ENCODE assay signal across 11 mouse cellular contexts in the genomic region with DNA sequence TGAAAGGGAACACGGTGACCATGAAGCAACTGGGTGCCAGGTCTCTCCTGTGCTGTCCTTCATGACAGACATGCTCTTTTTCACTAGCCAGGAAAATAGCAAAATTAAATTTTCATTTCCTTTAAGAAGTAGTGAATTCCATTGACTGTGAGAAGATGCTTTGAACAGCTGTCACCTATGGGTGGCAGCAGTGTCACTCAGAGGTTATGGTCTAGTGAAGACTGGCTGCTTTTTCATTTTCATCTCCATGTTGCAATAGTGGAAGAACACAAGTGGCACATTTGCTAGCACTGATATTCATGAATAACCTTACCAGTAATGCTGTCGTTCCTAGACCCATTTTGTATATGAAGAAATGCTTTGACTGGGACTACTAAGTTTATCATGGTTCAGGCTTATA. TPM values are rescaled to one million over a fixed set of nuclear protein-coding genes. Genes with fewer than 3 reads are reported as not detected.
DNase-seq lines count a peak whose midpoint lies in the region; TF ChIP-seq lines count a peak whose summit lies in the region.
"Had no signal": no experiment of that assay in that cellular context is flagged by ENCODE, and none has a peak within 500 bp of the region (broad histone marks: within the 10 kb centered on the region; RNA-seq: fewer than 3 reads in every experiment).

No protein-coding gene starts in this region.

- 55% methylated on average over 2 of the region's 2 CpGs for WGBS in thymus, adult 2 months

- peaks cover 15% of the 10 kb centered on the region for H3K4me1 ChIP-seq in thymus, adult 2 months (replicated peaks; ENCODE audit: control insufficient read depth, insufficient read depth, low read length)
- H3K4me1 ChIP-seq: forebrain, embryonic 15.5 days had no signal

- DNase-seq in gastrocnemius, adult 2 months = no peak
- DNase-seq in gastrocnemius, postnatal 25 days = no peak
- DNase-seq in thymus, adult 2 months = peak; percentile 53
- DNase-seq in thymus, adult 18-20 months = no peak
- DNase-seq in lung, postnatal 10 days = peak; percentile 11
- DNase-seq in urinary bladder, postnatal 36 days (ENCODE audit: low spot score in 2 of 2) = no peak
- DNase-seq in right cerebral cortex, adult 2 months (ENCODE audit: low spot score in 2 of 2) = no peak
- no peak for DNase-seq in gastrocnemius, postnatal 10 days
- DNase-seq: cerebellum, adult 11-12 months had no signal

- peak; percentile 53 for TF ChIP-seq CTCF in gastrocnemius, adult 2 months (IDR thresholded peaks at IDR 0.05)
- TF ChIP-seq CTCF in thymus, adult 2 months (IDR thresholded peaks at IDR 0.05; ENCODE audit: borderline replicate concordance, control insufficient read depth, extremely low read depth, insufficient read depth, low read length, poor library complexity) = no peak

- no peak for TF ChIP-seq POLR2A in thymus, adult 2 months (IDR thresholded peaks at IDR 0.05; ENCODE audit: control insufficient read depth, extremely low read depth, insufficient read depth, low read length, poor library complexity)

- H3K4me3 ChIP-seq in gastrocnemius, adult 2 months = no peak overlapping the region
- no peak overlapping the region for H3K4me3 ChIP-seq in thymus, adult 2 months (ENCODE audit: control insufficient read depth, insufficient read depth, low read length)
- H3K4me3 ChIP-seq: forebrain, embryonic 15.5 days had no signal

- H3K27ac ChIP-seq in gastrocnemius, adult 2 months = no peak overlapping the region
- H3K27ac ChIP-seq in thymus, adult 2 months (ENCODE audit: control insufficient read depth, insufficient read depth, low read length) = no peak overlapping the region
- H3K27ac ChIP-seq: forebrain, embryonic 15.5 days had no signal

- no peaks in the 10 kb centered on the region for H3K27me3 ChIP-seq in thymus, adult 2 months (ENCODE audit: control insufficient read depth, insufficient read depth, low read length)
- H3K27me3 ChIP-seq: forebrain, embryonic 15.5 days had no signal

- intact Hi-C loops in gastrocnemius, adult 2 months (cut with DNase I) = loop anchor here (5.0 kb wide), 1 partner anchor 34 kb away; no protein-coding TSS in a partner anchor

- no peaks in the 10 kb centered on the region for H3K36me3 ChIP-seq in thymus, adult 2 months (ENCODE audit: control insufficient read depth, insufficient read depth, low read length)
- H3K36me3 ChIP-seq: forebrain, embryonic 15.5 days; G1E had no signal

RNA-seq across cellular contexts. Expression of gene Klrb1f, which starts 12.3 kb away (rescaled TPM):
- not detected for total RNA-seq in gastrocnemius, adult 2 months (2021)
- total RNA-seq in gastrocnemius, postnatal 25 days (2021) = not detected
- 0.64 and 1.0 TPM in 2 replicates for polyA plus RNA-seq in thymus, adult 2 months (2012; rRNA removed)
- total RNA-seq in gastrocnemius, postnatal 10 days (2021) = not detected
- total RNA-seq: G1E had no signal
- polyA plus RNA-seq: G1E had no signal

Comparison
In these comparisons a context has a peak if more than half of its experiments do, and no peak if none do; other contexts are left out.
1. DNase-seq: peak in thymus, adult 2 months (single experiment) and lung, postnatal 10 days (single experiment); none in gastrocnemius, adult 2 months (single experiment), gastrocnemius, postnatal 25 days (single experiment), thymus, adult 18-20 months (0 of 2), urinary bladder, postnatal 36 days (0 of 2), right cerebral cortex, adult 2 months (0 of 2) and gastrocnemius, postnatal 10 days (single experiment).